Mouse (Mus musculus) A20 (cell line): ENCODE data around the gene Dennd4b.
"Not testable (repeated sequence)": the region's sequence is repeated elsewhere in the genome, so short reads cannot be mapped to it uniquely, and the experiment has no call there.

Experiments
- DNase-seq: peaks from one replicate; pipeline ENCODE4 v3.0.0-alpha.2; 2011; ENCODE audit warnings: low read depth, low spot score

Gene Dennd4b

DNA sequence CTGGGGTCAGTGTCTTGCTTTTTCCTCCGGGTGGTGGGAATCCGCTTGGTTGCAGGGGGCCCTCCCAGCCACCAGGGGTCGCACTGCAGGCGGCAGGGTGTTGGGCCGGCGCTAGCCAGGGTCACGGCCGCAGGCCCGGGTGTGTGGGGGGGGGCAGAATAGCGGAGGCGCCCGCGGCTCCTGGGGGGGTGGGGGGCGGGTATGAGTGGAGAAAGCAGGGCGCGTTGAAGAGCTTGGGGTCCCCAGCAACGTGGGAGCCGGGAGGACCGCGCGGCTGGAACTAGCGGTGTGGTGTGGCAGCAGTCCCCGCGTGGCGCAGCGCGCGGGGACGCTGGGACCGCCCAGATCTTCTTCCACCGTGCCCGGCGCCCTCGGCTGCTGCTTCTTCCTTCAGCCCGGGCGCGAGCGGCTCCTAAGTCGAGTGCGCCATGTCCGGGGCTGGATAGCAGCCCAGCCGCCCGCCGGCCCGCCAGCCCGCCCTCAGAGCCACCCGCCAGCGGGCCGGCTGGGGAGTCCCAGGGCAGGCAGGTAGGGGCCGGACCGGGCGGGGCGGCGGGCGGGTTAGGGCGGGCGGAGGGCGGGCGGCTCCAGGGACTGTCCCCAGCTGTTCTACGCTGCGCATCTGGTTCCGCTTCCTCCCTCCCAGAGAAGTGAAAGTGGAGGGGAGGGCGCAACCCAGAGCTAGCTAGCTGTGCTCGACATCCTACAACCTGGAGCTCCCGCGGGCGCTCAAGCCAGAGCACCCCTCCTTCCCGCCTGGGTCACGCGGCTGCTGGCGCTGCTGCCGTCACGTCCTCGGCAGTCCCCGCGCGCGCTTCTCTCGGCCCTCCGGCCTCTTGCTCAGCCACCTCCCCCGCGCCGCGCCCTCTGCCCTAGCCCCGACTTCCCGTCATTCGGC lies at the start of gene Dennd4b:
Gene Dennd4b, plus strand, starts transcription at position 152 of the 898 bp plus-strand sequence.
- DNase-seq, result peak; percentile 97

DNA sequence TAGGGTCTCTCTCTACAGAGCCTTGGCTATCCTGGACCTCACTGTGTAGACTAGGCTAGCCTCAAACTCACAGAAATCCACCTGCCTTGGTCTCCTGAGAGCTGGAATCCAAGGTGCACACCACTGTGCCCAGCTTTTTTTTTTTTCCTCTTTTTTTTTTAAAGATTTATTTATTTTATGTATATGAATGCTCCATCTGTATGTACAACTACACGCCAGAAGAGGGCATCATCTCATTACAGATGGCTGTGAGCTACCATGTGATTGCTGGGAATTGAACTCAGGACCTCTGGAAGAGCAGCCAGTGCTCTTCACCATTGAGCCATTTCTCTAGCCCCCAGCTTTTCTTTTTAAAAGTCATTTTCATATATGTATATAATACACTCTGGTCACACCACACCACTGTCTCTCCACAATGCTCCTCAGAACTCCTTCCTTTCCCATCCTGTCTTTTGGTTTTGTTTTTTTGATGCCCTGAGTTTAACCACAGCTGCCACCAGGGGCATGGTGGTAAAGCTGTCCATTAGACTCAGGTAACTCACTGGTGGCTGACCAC lies 49.1 kb upstream of the Dennd4b start:
- peak; percentile 59 for DNase-seq

DNA sequence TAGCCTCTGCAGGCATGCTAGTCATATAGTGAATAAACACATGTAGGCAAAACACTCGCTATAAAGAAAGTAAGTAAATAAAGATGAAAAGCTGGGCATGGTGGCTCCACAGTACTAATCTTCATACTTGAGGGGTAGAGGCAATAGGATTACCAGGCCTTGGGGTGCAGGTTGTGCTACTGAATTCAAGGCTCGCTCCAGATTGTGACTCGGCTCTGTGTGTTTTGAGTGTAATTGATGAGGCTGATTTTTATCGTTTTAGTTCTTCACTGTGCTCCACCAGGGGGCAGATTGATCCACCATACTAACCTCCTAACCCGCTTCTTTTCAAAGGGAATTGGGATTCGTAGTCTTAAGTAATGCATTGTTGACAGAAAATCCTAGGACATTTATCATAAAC lies 44.9 kb upstream of the Dennd4b start:
- peak; percentile 75 for DNase-seq

DNA sequence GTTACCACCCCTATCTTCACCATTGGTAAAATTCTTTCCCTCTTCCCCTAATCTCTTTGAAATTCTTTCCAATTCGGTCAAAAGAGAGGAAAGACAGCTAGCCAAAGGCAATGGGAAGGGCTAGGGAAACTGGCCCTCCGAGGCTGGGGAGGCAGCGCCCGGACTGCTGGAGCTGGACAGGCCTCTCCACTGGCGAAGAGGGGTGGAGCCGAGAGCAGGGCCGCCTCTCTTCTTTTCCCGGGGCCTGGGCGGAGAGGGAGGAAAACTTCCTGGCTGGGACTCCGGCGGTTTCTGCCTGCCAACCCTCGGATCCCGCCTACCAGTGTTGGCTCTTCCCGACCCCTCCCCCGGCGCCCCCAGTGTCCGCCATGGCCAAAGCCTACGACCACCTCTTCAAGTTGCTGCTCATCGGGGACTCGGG lies 44.4 kb upstream of the Dennd4b start:
- no peak for DNase-seq

DNA sequence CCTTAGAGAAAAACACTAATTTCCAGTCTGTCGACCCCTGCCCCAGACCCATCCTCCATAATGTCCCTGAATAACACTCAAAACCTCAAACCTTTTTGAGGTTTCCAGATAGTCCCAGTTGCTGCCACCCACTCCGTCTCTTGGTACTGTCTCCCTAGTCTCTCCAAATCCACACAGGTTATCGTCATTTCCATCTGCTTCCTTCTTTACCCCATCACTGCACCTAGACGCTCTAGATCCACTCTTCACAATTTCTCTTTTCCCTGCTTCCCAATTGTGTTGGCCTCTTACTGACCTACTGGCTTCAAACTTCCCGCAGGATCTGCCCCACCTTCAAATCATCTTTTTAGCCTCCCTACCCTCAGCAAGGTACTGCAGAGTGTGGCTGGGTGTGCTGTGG lies 43.9 kb upstream of the Dennd4b start:
- DNase-seq, result no peak

DNA sequence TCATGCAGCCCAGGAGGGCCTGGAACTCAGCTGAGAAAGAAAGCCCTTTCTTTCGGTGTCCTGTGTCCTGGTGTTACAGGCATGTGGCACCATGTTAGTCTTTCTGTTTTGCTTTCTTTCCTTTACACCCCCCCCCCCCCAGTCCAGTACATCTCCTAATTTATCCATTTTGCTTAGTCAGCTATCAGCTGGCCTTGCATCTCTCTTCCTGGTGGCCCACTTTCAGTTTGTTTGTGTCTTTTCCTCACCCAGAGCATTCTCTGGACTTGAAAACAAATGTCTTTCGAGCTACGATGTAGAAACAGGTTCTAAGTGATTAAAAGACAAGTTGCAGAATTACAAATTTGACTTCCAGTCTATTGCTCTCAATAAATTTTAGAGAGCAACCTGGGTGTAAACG lies 42.5 kb upstream of the Dennd4b start:
- DNase-seq, result no peak

DNA sequence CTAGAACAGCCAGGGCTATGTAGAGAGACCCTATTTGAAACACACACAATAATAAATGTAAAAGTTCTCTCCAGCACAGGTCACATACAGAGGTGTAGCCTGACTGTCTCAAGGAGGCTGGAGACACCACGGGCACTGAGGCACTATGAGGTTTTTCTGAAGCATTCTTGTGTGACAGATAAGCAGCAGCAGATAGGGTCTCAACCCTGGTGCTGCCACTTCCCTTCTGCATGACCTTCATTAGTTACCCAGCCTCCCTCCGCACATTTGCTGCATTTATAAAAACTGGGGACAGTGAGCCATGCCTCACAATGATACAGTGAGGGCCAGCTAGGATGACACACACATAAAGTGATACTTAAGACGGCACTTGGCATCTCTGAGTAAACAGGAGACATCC lies 42.0 kb upstream of the Dennd4b start:
- DNase-seq, result no peak

DNA sequence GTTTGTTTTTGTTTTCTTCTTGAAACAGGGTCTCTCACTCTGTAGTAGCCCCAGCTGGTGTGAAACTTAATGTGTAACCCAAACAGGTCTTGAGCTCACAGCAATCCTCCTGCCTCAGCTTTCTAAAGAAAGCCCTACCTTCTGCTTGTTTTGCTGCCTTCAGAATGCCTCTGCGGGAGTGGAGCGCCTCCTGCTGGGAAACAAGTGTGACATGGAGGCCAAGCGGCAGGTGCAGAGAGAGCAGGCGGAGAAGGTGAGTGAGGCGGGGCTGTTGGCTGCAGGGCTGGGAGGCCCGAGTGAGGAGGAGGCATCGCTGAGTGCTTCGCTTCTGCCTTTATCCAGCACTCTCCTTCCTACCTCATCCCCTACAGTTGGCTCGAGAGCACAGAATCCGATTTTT lies 40.7 kb upstream of the Dennd4b start:
- no peak for DNase-seq

DNA sequence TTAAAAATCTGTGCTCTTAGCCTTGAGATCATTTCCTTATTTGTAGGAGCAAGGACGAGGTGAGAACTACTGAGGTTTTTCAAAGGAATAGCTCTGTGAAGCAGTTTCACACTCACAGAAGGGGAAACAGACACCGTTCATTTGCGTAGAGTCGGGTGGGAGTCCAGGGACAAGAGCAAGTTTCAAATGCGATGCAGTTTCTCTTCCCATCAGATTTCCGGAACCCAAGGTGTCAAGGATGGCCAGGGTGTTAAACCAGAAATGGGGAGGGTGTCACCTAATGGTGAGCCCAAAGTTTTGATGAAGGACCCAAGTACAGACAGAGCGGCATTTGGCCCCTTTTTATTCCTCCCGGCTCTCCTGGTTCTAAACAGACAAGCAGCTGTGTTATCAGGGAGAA lies 33.9 kb upstream of the Dennd4b start:
- no peak for DNase-seq

DNA sequence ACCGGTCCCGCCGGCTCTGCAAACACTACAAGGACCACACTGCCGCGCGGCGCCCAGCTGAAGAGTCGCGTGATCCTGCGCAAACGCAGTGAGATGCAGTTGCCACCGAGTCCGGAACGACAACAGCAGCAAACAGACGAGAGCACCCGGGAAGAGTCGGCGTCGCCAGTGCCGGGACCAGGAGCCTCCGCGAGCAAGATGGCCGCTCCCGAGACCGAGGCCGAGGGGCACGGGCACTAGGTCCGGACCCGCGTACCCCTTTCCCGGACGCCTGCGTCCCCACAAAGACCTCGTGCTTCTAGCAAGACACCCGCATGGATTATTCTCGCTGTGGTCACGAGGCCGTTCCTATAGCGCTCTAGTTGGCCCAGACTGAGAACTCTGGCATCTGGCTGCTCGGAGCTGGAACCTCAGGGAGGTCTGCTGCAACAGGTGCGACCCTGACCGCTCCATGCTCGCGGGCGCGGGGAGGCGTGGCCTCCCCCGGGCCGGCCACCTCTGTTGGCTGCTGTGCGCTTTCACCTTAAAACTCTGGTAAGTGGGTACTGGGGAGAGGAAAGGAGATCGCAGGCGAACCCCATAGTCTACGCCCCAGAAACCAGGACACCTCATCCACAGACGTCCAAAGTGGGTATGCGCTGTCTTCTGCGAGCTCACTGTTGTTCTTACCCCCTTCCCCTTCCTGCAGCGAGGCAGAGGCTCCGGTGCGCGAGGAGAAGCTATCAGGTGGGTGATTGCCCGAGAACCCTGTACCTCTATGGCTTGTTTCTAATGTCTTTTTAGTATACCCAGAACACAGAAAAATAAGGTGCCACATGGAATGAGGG lies 33.3 kb upstream of the Dennd4b start, which contains the start of gene Jtb:
Gene Jtb, plus strand, starts transcription at position 91 of the 827 bp plus-strand sequence.
- DNase-seq, result peak; percentile 97

DNA sequence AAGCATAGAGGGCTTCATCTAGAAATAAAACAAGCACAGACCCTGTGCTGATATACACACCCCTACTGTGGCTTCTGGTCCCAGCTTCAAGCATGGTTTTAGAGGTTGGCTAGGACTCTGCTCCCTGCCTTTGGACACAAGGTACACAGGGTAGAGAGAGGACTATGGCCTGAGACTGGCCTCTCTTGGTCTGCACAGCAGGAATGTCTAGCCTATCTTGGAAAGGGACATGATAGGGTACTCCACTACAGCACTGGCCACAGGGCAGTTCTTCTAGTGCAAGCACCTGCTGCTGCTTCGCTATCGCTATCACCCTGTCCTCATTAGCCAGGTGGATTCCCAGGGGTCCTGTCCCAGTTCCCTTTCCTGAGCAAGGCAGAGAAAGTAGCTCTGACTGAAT lies 23.7 kb upstream of the Dennd4b start:
- DNase-seq, result peak; percentile 42

DNA sequence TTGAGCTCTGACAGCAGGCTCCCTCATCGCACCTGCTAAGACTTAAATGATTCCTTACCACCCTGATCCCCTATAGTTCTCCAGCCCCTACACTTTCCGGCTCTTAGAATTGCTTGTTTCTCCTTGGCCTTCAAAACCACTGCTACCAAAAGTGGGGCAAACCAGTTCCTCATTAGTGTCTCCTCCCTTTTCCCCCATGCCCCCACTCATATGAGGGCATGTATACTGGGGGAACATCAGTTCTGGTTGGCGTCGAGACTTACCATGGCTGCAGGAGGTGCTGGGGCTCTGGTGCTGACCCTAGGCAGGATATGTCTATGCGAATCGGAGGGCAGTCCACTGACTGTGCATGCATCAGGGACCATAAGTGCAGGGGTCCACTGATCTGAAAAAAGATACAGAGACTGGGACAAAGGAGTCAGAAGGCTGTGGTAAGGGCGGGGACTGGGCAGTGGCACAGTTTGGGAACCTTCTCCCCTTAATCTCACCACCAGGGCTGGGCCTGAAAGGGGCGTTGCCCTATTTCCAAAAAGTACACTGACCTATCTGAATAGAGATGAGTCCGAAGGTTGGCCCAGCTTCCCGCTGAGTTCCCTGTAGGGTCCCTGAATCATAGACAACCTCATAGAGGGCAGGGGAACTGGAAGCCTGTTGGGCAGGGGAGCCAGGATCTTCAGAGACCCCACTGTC lies 23.2 kb upstream of the Dennd4b start:
- no peak for DNase-seq

DNA sequence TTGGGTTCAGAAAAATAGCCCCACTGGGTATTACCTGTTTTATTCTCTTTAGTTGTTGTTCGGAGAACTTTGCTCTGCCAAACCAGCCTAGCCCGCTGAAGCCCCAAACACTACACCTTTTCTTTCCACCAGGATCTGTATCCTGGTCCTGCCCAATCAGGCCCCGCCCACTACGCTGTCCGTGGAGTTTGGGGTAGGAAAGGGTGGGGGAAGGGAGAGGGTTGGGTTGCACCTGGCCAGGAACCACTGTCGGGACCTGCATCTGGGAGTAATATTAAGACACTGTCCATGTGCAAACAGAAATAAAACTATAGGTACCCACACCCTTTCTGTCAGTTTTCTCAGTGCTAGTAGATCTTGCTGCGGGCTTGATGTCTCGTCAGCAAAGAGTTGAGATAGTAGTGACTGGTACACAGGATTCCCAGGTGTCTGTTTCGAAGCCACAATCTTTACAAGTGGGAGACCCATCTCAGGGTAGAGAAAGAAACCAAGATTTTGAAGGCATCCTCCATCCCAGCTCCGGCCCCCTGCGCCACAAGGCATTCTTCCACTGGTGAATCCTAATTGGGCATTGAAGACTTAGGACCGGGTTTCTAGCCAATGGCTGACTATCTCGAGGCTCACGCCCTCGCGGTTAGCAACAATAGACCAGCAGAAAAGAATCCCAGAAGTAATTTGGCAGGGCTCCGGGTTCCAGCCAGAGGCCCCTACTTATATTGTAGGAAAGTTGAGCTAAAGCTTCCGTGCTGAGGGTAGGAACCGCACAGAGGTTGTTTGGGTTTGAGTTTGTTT lies 21.8 kb upstream of the Dennd4b start, which contains the start of gene Creb3l4:
Gene Creb3l4, minus strand, starts transcription at position 529 of the 792 bp plus-strand sequence.
- DNase-seq, result no peak

DNA sequence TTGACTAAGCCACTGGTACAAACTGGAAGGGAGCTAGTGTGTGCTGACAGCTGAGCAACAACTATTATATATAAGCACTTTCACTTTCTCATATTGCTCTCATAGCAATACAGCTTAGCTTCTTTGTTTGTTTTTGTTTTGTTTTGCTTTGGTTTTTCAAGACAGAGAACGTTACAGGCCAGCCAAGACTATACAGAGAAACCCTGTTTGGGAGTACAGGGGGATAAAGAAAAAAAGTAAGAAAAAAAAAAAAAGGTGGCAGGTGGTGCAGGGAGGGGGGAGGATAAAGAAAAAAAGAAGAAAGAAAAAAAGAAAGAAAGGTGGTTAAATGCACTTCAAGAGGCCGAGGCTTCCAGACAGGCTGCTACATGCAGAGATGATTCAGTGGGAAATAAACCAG lies 19.6 kb upstream of the Dennd4b start:
- DNase-seq, result peak; percentile 53

DNA sequence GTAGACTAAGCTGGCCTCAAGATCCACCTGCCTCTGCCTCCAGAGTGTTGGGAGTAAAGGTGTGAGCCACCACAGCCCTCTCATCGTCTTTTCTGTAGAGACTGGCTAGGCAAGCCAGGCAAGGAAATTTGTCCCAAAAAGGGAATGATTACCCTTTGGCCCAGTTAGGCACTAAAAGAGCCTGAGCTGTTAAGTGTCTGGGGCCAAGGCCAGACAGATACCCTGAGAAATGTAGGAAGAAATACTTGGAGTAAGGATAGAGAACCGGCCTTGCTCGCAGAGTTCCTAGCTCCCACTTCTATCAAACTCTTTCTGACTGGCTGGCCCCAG lies 17.4 kb upstream of the Dennd4b start:
- DNase-seq, result no peak

DNA sequence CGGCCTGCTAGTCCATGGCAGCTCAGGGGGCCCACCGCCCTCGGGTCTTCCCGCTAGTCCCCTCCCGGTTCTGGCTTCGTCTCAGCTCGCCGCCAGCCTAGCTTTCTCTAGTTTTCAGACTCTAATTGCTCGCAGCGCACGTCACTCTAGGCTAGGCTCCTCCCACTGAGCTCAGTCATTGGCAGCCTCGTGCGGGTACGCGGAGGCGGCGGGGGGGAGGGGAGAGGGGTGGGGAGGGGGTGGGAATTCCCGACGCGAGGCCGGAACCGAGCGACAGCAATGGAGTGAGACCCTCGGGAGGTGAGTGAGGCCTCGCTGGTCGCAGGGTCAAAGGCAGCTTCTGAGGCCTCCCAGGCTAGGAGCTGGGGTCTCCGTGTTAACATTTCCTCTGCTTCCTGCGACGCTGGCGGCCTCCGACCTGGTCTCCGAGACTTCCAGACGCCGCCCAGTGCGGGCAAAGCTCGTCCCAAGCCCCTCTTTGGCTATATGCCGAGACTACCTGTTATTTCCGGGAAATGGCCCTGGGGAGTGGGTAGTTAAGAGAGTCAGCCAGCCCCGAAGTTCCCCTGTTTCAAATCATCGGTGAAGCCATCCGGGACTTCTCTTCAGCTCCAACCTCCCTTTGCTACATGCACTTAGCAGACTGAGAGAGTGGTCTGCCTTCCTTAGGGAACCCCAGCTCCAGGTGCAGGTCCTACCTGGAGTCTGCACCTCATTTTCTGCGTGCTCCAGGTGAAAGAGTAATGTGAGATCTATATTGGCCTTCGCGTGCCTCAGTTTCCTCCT lies 16.8 kb upstream of the Dennd4b start, which contains the start of gene Slc39a1:
Gene Slc39a1, plus strand, starts transcription at position 213 of the 786 bp plus-strand sequence.
- DNase-seq, result peak; percentile 95

DNA sequence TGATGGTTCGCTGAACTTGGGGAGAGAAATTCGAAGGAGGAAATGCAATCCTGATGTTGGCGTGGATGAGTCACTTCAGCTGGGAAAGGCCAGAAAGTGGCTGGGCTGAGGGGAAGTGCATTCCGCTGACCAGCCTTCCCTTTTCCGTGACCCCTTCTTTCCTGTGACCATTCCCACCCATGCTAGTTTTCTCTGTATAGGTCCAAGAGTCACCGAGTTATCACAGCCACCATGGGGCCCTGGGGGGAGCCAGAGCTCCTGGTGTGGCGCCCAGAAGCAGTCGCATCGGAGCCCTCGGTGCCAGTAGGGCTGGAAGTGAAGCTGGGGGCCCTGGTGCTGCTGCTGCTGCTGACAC lies 16.3 kb upstream of the Dennd4b start:
- peak; percentile 61 for DNase-seq

DNA sequence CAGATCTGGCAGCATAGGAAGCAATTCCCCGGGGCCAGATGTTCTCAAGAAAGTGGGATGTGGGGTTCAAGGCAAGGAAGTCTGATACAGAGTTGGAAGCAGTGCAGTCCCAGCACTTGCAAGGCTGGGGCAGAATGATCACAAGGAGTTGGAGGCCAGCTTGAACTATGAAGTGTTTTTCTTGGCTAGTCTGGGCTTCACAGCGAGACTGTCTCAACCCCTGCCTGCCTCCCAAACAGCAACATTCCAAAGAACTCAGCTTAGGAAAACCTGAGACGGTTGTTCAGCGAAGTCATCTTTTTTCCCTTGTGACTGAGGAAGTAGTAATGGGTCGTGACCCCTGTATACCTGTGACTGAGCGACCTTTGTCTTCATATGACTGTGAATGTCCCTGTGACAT lies 14.2 kb upstream of the Dennd4b start:
- no peak for DNase-seq

DNA sequence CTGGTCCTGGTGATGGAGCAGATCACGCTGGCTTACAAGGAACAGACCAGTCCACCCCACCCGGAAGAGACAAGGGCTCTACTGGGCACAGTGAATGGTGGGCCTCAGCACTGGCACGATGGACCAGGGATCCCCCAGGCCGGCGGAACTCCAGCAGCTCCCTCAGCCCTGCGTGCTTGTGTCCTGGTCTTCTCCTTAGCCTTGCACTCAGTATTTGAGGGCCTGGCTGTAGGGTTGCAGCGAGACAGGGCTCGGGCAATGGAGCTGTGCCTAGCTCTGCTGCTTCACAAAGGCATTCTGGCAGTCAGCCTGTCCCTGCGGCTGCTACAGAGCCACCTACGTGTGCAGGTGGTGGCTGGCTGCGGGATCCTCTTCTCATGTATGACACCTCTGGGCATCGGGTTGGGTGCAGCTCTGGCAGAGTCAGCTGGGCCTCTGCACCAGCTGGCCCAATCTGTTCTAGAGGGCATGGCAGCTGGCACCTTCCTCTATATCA lies 13.2 kb upstream of the Dennd4b start:
- DNase-seq, result not testable (repeated sequence)

DNA sequence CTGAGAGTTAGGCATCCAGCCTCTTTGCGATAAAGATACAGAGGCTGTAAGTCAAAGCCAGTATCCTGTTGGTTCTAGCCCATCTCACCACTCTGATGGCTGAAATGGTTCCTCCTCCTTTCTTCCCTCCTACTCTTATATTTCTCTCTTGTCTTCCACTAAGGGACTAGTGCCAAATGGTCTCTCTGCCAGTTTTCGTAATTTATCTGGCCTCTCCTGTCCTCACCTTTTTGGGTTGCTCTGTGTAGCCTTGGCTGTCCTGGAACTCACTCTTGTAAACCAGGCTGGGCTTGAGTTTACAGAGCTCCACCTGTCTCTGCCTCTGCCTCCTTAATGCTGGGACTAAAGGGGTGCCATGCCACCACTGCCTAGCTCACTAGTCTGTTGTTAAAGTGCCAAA lies 12.3 kb upstream of the Dennd4b start:
- not testable (repeated sequence) for DNase-seq
